Mouse (Mus musculus) layer of hippocampus, postnatal 10 days (tissue): ENCODE measurements around the gene Ric1. TPM values are rescaled to one million over a fixed set of nuclear protein-coding genes. Genes with fewer than 3 reads are reported as not detected.
"Not testable (repeated sequence)": the region's sequence is repeated elsewhere in the genome, so short reads cannot be mapped to it uniquely, and the experiment has no call there.

Experiments
- DNase-seq, 2 experiments: peaks; one replicate each; pipeline ENCODE4 v3.0.0; 2021; ENCODE audit warnings: low spot score in 2 of 2
- total RNA-seq, 2 experiments: library from RNA; stranded (reverse); gene quantifications; 2 replicates each; pipeline ENCODE4 v1.2.3; 2021

Gene Ric1
- total RNA-seq, 2 experiments from 2014 or later = 44.0 to 49.7 TPM

GRCm38 (mm10) chr19:29525588-29525987 is 3.5 kb downstream of the Ric1 start:
- not testable (repeated sequence) for DNase-seq

DNA sequence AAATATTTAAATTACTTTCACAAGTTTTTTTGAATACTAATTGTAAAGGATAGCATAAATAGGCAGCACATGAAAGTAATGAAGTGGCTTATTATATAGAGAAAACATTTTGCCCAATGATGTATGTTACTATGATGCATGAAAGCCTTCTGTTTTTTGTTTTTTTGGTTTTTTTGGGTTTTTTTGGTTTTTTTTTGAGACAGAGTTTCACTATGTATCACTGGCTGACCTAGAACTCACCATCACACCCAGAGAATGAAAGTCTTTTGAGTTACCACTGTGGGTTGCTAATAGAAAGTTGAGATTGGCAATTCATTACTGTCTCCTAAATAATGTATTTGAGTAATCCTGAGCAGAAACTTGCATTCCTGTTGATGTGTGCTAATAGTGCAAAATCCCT is 4.8 kb downstream of the Ric1 start:
- DNase-seq = no peak

GRCm38 (mm10) chr19:29527299-29527698 is 5.2 kb downstream of the Ric1 start:
- no peak for DNase-seq

- no peak for DNase-seq
These were observed 6.5 kb downstream of the Ric1 start for GRCm38 (mm10) chr19:29528568-29528967.

DNA sequence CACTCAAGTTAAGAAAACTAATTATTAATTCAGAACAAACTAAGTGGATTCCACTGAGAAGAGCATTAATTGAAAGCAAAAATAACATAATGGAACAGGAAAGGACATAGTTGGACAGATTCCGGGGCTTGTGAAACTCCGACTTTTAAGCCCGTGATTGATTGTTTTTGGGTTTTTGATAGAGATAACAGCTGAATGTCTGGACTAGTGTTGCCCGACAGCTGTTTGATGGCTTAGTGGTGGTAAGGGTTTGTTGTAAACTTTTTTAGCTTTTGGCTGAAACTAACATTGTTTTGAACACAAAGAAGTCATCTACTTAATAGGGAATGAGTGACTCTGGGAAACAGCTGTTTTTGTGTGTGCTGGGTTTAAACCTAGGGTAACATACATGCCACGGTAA is 11.9 kb downstream of the Ric1 start:
- no peak for DNase-seq

- no peak for DNase-seq
These were observed 20.3 kb downstream of the Ric1 start for GRCm38 (mm10) chr19:29542256-29542970.

DNA sequence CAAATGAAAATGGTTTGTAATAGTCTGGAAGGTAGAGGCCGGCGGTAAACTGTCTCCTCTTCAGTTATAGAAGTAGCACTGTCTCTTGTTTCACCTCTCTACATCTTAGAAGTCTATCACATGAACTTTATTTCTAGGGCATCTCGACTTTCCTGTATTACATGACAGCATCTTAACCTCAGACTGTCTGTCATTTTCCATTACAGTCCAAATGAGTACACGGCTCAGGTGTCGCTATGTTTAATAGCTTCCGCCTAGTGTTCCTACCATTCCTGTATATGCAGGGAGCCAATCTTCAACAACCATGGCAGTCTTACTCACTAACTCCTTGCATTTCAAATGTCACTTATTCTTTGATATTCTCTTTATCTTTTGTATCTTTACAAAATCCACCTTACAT is 21.9 kb downstream of the Ric1 start:
- no peak for DNase-seq

- DNase-seq = no peak
These were observed 28.5 kb downstream of the Ric1 start for GRCm38 (mm10) chr19:29550618-29551017.

DNA sequence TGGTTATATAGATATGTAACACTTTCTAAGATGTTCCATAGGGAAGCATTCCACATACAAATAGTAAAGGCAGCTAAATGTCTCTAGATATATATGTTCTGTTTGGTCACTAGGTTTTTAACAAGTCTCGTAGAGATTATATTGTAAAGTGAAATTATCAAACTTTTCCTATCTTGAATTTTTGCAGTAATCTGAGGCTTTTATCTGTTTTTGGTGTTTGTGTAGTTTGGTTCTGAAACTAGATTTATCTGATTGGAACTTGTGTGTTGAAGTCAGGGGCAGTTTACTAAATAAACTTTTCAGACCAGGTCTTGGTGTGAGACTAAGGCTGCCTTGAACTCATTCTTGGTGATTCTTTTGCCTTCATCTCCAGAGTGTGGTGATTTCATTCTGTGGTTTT is 29.0 kb downstream of the Ric1 start:
- DNase-seq = no peak

DNA sequence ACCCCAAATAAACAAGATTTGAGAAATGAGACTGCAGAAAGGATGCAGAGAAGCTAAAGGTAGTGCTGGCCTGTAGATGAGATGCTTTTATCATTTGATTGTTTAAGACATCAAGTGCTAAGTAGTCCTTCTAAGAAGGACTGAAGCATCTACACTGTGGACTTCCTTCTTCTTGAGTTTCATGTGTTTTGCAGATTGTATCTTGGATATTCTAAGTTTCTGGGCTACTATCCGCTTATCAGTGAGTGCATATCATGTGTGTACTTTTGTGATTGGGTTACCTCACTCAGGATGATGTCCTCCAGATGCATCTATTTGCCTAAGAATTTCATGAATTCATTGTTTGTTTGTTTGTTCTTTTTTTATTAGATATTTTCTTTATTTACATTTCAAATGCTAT is 29.9 kb downstream of the Ric1 start:
- DNase-seq = not testable (repeated sequence)

DNA sequence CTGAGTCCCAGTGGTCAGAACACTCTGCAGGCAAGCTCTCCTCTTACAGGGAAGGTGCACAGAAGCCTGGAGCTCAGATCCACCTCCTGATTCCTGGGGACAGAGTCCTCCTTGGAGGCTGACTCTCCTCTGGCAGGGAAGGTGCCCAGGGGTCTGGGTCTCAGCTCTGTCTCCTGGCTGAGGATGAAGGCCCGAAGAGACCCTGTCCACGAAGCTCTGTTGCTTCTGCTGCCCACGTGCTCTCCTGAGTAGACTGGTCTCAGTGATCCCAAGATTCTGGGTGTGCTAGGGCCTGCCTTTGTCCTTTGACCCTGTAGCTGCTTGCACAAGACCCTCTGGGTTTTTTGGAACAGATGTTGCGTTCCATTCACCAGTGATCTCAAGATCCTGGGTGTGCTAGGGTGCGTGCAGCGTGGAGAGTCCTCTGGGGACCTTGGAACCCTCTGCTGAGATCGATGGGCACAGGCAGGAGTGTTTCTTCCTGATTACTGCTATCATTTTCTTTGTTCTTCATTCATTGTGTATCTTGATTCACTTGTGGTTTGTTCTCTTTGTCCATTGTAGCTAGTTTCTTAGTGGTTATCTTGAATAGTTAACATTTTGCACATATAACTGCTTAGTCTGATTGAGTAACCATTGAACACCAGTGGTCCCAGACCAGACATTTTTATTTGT is 35.2 kb downstream of the Ric1 start:
- DNase-seq = not testable (repeated sequence)

DNA sequence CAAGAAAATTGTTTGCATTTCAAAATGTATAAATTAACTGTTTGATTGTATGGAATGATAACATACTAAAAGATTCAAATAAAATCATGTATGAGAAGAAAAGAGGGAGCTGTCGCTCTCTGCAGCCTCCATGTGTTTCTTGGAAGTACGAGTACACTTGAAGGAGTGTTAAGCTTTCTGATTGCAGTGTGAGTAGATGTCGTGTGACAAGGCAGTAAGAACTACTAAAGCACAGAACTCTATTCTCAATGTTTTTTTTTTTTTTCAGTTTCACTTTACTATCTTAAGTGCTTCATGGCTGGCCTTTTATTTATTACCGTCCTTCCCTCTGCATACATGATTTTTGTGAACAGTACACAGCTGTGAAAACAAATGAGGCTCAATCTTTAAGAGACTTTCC is 40.1 kb downstream of the Ric1 start:
- DNase-seq = no peak

DNA sequence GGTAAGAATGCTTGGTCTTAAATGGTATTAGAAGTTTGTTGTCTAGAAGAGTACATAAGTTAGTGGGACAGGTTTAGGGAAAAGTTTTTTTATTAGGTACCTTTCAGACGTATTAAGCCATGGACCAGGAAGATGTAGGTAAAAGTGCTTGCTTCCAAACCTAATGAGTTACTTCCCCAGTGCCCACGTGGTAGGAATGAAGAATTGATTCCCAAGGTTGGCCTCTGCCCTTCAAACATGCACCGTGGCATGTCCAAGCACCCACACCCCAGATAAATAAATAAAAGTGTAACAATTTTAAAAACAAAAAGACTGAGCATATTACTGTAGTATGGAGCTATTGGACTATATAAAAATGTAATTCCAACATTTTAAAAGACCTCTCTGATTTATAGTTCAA is 40.5 kb downstream of the Ric1 start:
- DNase-seq = no peak

DNA sequence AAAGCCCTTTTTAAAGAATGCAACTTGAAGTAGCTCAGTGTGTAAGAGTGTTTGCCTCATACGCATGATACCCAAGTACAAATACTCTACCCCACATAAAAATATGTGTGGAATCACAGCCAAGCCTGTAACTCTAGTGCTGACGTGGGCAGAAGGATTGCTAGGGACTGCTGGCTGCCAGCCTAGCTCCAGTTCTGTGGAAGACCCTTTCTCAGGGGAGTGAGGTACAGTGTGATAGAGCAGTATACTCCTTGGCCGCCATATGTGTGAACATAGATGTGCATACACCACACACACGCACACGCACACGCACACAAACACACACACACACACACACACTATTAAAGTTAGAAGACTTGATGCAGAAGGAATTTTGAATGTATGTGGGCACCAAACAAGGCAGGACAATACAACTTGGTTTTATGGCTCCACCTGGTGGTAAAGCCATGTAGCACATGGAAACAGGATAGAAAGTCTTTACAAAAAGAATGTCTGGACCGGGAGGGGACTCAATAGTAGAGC is 41.2 kb downstream of the Ric1 start:
- peak; percentile 52 to 61 for DNase-seq

GRCm38 (mm10) chr19:29566512-29566911 is 44.4 kb downstream of the Ric1 start:
- no peak for DNase-seq

DNA sequence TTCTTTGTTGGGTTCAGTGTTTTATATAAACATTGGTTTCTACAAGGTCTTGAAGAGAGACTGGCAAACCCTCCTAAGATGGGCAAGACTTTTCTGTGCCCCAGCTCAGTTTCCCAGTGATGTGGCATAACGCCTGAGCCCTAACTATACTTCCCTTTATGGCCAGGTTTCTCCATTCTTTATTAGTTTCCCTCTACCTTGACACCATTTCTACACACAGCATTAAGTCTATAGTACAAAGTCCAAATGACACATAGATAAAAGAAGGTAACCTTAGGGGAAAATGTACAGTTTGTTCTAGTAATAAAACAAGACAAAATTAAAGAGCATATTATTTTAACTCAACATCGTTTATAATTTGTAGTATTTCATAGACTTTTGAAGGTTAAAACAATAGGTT is 60.4 kb downstream of the Ric1 start:
- DNase-seq = no peak

GRCm38 (mm10) chr19:29583734-29584133 is 61.7 kb downstream of the Ric1 start:
- DNase-seq = no peak

- not testable (repeated sequence) for DNase-seq
These were observed 71.7 kb downstream of the Ric1 start for GRCm38 (mm10) chr19:29593783-29594182.

- no peak for DNase-seq
These were observed 74.2 kb downstream of the Ric1 start for GRCm38 (mm10) chr19:29596276-29596675.

GRCm38 (mm10) chr19:29596985-29597384 is 74.9 kb downstream of the Ric1 start:
- no peak for DNase-seq

GRCm38 (mm10) chr19:29598981-29599380 is 76.9 kb downstream of the Ric1 start:
- no peak for DNase-seq

DNA sequence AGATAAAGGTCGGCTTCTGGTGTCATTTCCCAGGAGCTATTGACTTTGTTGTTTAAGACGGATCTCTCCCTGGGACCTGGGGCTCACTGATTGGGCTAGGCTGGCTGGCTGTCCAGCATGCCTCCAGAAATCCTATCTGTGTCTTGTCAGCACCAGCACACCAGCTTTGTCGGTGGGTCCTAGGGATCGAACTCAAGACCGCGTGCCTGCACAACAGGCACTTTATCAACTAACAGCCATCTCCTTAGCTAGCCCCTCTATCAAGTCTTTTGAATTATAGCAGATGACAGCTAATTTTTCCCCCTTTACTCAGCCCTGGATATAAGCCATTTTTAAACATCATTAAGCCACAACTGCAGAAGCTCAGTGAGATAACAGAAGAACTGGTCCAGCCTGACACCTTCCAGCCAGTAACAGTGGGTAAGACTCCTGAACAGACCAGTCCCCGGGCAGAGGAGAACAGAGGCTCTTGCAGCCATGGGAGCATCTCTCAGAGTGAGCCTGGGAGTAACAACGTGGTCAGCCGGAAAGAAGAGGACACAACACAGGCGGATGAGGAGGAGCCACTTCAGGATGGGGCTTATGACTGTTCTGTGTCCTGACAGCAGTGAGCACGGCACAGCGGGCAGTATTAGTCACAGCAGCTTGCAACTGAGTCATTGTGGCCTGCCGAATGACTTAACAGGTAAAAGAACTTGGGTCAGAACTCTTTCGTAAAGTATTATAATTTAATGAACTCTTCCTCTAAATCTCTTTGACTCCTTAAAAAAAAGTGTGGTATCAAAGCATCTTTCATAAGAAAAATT is 81.7 kb downstream of the Ric1 start:
- no peak for DNase-seq
